Comparison of ENCODE assay signal across 8 mouse cellular contexts in the genomic region with DNA sequence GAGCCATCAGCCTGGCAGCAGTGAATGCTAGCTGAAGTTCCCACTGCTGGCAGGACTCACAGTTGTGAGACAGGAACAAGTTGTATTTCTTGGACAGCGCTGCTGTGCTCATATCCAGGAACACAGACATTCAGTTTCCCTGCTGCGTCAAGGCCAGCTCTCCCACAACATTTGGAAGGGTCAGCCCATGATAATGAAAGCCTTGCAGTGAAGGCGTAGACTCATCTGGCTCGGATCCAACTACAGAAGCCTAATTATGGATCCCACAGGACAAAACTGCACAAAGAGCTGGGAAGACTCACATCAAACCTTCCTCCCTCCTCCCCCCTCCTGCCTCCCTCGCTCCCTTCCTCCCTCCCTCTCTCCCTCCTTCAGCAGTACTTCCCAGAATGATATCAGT. TPM values are rescaled to one million over a fixed set of nuclear protein-coding genes. Genes with fewer than 3 reads are reported as not detected.
A peak's percentile ranks its signal among the peaks of the same experiment; 100 is the strongest.
DNase-seq lines count a peak whose midpoint lies in the region; ATAC-seq and TF ChIP-seq lines count a peak whose summit lies in the region.

No protein-coding gene starts in this region.

- H3K4me1 ChIP-seq in forebrain, embryonic 16.5 days (replicated peaks; ENCODE audit: control insufficient read depth, insufficient read depth, low read length): peaks cover 4% of the 10 kb centered on the region
- H3K4me1 ChIP-seq in heart, embryonic 15.5 days (replicated peaks): peaks cover 33% of the 10 kb centered on the region
- H3K4me1 ChIP-seq in lung, embryonic 14.5 days (ENCODE audit: insufficient read depth): no peaks in the 10 kb centered on the region

- no peaks in the 10 kb centered on the region for H3K36me3 ChIP-seq in forebrain, embryonic 16.5 days (ENCODE audit: control insufficient read depth, insufficient read depth)
- peaks cover 9% of the 10 kb centered on the region for H3K36me3 ChIP-seq in heart, embryonic 15.5 days
- peaks cover 25% of the 10 kb centered on the region for H3K36me3 ChIP-seq in lung, embryonic 14.5 days (ENCODE audit: insufficient read depth)

- H3K27ac ChIP-seq in forebrain, embryonic 16.5 days (ENCODE audit: low read length): no peak overlapping the region
- peak overlapping the region; percentile 89 for H3K27ac ChIP-seq in heart, embryonic 15.5 days
- peak overlapping the region; percentile 40; the same call in 1 of the 2 replicates for H3K27ac ChIP-seq in lung, embryonic 14.5 days (ENCODE audit: low read depth)

- no peak for TF ChIP-seq CTCF in lung, embryonic 14.5 days (IDR thresholded peaks at IDR 0.05; ENCODE audit: low read depth)

- DNase-seq in spleen, postnatal 36 days (ENCODE audit: low spot score in 2 of 2): peak; percentile 7 to 27
- DNase-seq in spleen, postnatal 4 days (ENCODE audit: low spot score in 2 of 2): no peak
- peak; percentile 45 to 79 for DNase-seq in kidney, postnatal 36 days
- DNase-seq in lung, embryonic 14.5 days: peak; percentile 85
- peak; percentile 19 for DNase-seq in right cerebral cortex, postnatal 4 days
- no peak for DNase-seq in spleen, adult 18-20 months

- H3K27me3 ChIP-seq in forebrain, embryonic 16.5 days (replicated peaks; ENCODE audit: control insufficient read depth, insufficient read depth, low read length): no peaks in the 10 kb centered on the region
- H3K27me3 ChIP-seq in heart, embryonic 15.5 days: no peaks in the 10 kb centered on the region
- H3K27me3 ChIP-seq in lung, embryonic 14.5 days (ENCODE audit: insufficient read depth, low read length): no peaks in the 10 kb centered on the region

- no peak overlapping the region for H3K9ac ChIP-seq in forebrain, embryonic 16.5 days (replicated peaks; ENCODE audit: low read depth, low read length)
- no peak overlapping the region for H3K9ac ChIP-seq in heart, embryonic 15.5 days
- H3K9ac ChIP-seq in lung, embryonic 14.5 days: no peak overlapping the region

- H3K4me2 ChIP-seq in forebrain, embryonic 16.5 days (ENCODE audit: low read length): no peak overlapping the region
- peak overlapping the region; percentile 36 for H3K4me2 ChIP-seq in heart, embryonic 15.5 days
- H3K4me2 ChIP-seq in lung, embryonic 14.5 days: no peak overlapping the region

- ATAC-seq in forebrain, embryonic 16.5 days: peak; percentile 87
- peak; percentile 92 for ATAC-seq in heart, embryonic 15.5 days (replicated peaks; ENCODE audit: insufficient number of reproducible peaks, insufficient read depth, low FRiP score, low read depth)
- peak; percentile 72 for ATAC-seq in lung, embryonic 14.5 days (ENCODE audit: insufficient read depth)

- H3K9me3 ChIP-seq in forebrain, embryonic 16.5 days (ENCODE audit: control insufficient read depth, low read length): no peaks in the 10 kb centered on the region
- H3K9me3 ChIP-seq in heart, embryonic 15.5 days (replicated peaks): no peaks in the 10 kb centered on the region
- H3K9me3 ChIP-seq in lung, embryonic 14.5 days (ENCODE audit: low read depth, low read length): no peaks in the 10 kb centered on the region

- 5% methylated on average over 5 of the region's 5 CpGs for WGBS in forebrain, embryonic 16.5 days
- 9% methylated on average over 5 of the region's 5 CpGs for WGBS in heart, embryonic 15.5 days
- WGBS in lung, embryonic 14.5 days: 37% methylated on average over 5 of the region's 5 CpGs

- H3K4me3 ChIP-seq in forebrain, embryonic 16.5 days (replicated peaks; ENCODE audit: low read length): no peak overlapping the region
- no peak overlapping the region for H3K4me3 ChIP-seq in heart, embryonic 15.5 days
- no peak overlapping the region for H3K4me3 ChIP-seq in lung, embryonic 14.5 days (ENCODE audit: low read depth, low read length)

RNA-seq across cellular contexts. Expression of a gene that starts 18.9 kb away (rescaled TPM):
- polyA plus RNA-seq in forebrain, embryonic 16.5 days (2015; fragmentation: Nextera tagmentation; extraction: Ambion mirVana): not detected in 2 replicates
- polyA plus RNA-seq in heart, embryonic 15.5 days (2015; fragmentation: Nextera tagmentation; extraction: Ambion mirVana): 0.21 and 0.24 TPM in 2 replicates
- polyA plus RNA-seq in lung, embryonic 14.5 days (2014; fragmentation: Nextera tagmentation; extraction: Ambion mirVana): 0.16 and 0.20 TPM in 2 replicates

RNA-seq across cellular contexts. Expression of a gene that starts 34.0 kb away (rescaled TPM):
- polyA plus RNA-seq in forebrain, embryonic 16.5 days (2015; fragmentation: Nextera tagmentation; extraction: Ambion mirVana): 0.19 TPM in 1 of 2 replicates, not detected in the other
- polyA plus RNA-seq in heart, embryonic 15.5 days (2015; fragmentation: Nextera tagmentation; extraction: Ambion mirVana): 2.9 and 3.0 TPM in 2 replicates
- 0.68 and 1.1 TPM in 2 replicates for polyA plus RNA-seq in lung, embryonic 14.5 days (2014; fragmentation: Nextera tagmentation; extraction: Ambion mirVana)

Comparison
In these comparisons a context has a peak if more than half of its experiments do, and no peak if none do; other contexts are left out.
1. DNase-seq: peak in spleen, postnatal 36 days (2 of 2), kidney, postnatal 36 days (2 of 2), lung, embryonic 14.5 days (single experiment) and right cerebral cortex, postnatal 4 days (single experiment); none in spleen, postnatal 4 days (0 of 2) and spleen, adult 18-20 months (0 of 2).
2. Peak in every context shown above with its lines, with median percentiles within 50 percentile points of each other: ATAC-seq.